Mouse (Mus musculus): ENCODE measurements around the gene Sec16b. TPM values are rescaled to one million over a fixed set of nuclear protein-coding genes. Genes with fewer than 3 reads are reported as not detected.

The Sec16b gene
- 1 to 10 TPM; 1.1 to 1.5 TPM for total RNA-seq (2021)
- long read RNA-seq, experiment 1, result 0 reads
- long read RNA-seq, experiment 2, full-length matches to known transcripts, result 1 of 1 reads
- long read RNA-seq, experiment 2, partial matches to known transcripts, result 0 of 1 reads
- long read RNA-seq, experiment 2, other reads (novel, unspliced or antisense), result 0 of 1 reads

DNA sequence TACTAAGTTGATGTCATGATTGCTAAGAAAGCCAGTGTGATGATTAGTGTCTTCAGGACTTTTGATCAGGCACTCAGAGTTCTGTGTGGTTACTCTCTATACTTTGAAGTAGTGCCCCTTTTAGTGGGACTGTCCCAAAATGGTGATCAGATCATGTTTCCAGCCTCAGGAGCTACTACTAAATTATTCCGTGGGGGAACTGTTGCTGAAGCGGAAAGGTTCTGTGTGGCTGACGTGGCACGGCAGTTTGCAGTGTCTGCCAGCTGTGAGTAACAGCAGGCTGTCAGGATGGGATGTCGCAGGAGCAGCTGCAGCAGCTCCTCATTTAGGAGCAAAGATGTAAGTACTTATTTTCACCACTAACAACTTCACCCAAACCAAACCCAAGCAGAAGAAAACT is at the start of gene Sec16b:
Sec16b (plus strand) TSS at position 207 of the 400 bp plus-strand sequence.
- DNase-seq, result peak; percentile 60 to 68
- intact Hi-C loops (cut with DNase I), result no loop called here

- intact Hi-C loops (cut with DNase I), result loop anchor here (2.0 to 10.0 kb wide), 2 partner anchors 79 to 543 kb away; no protein-coding TSS in a partner anchor
- no peak for DNase-seq
Observed at GRCm38 (mm10) chr1:157457789-157458188, 48.7 kb upstream of the Sec16b start.

- peak; percentile 89 to 91 for DNase-seq
- intact Hi-C loops (cut with DNase I), result loop anchor here (2.0 to 10.0 kb wide), 2 partner anchors 78 to 544 kb away; no protein-coding TSS in a partner anchor
Observed at GRCm38 (mm10) chr1:157458421-157459208, 47.9 kb upstream of the Sec16b start, which contains the start of gene Cryzl2. Gene Cryzl2 (plus strand): TSS chr1:157458577.

GRCm38 (mm10) chr1:157459904-157460303 is 46.6 kb upstream of the Sec16b start:
- no peak for DNase-seq
- intact Hi-C loops (cut with DNase I), result loop anchor here (2.0 to 10.0 kb wide), 4 partner anchors 77 to 545 kb away; no protein-coding TSS in a partner anchor

GRCm38 (mm10) chr1:157461276-157461675 is 45.3 kb upstream of the Sec16b start:
- intact Hi-C loops (cut with DNase I), result loop anchor here (2.0 to 5.0 kb wide), 2 partner anchors 162 to 379 kb away; no protein-coding TSS in a partner anchor
- DNase-seq, result no peak

DNA sequence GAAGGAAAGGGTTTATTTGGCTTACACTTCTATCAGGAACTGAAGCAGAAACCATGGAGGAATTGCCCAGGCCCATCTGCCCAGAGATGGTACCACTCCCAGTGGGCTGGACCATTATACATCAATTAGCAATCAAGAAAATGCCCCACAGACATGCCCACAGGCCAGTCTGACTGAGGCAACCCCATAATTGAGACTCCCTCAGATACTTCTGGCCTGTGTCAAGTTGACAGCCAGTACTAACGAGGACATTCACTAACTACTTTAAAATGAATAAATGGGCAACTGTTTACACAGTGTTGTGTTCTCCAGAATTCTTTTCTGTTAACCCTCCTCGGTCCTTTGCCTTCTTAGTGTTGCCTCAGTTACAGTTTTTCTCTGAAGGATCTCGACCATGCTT is 44.2 kb upstream of the Sec16b start:
- intact Hi-C loops (cut with DNase I), result loop anchor here (5.0 kb wide), 1 partner anchor 380 kb away; no protein-coding TSS in a partner anchor
- no peak for DNase-seq

DNA sequence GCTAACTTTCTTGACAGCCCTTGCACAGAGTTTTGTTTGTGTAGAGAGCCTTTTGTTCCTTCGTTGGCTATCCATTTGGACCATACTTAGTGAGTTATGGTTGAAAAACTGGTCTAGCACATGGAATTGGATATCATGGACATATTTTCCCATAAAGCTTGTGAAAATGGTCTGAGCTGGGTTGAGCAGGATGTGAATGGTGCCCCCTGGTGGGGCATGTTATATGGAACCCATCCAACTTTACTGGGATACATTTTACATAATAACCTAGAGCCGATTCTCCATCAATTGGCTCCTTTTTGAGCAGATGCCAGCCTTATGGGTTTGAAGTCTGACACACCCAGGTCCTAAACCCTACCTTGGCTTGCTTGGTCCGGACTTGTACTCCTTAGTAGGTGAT is 41.3 kb upstream of the Sec16b start:
- intact Hi-C loops (cut with DNase I), result no loop called here
- DNase-seq, result peak; percentile 58 to 69

GRCm38 (mm10) chr1:157467866-157468265 is 38.7 kb upstream of the Sec16b start:
- no peak for DNase-seq
- intact Hi-C loops (cut with DNase I), result no loop called here

DNA sequence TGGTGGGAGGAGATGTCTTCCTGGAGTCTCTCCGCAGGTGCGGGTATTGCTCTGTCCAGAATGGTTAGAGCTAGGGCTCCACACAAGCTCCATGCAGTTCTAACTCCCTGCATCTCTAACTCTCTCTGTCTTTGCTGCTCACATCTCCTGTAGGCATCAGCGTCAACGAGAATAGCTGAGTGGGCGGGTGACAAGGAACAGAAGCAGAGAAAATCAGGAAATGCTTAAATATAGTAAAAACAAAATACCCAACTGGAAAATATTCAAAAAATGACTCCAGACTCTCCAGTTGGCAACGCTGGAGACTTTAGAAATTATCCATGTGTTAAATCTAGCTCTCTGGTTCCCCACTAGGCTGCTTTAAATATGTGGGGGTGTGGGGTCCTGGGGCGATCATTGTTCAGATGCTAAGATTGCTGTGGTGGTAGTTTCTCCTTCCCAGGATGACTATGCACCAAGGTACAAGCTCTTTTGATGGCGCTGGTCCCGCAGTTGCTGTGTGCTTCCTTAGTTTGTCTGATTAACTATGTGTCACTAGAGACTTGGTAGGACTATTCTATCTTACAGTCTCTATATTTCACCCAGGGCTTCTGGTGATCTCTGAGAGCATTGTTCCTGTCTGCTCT is 35.7 kb upstream of the Sec16b start:
- intact Hi-C loops (cut with DNase I), result no loop called here
- DNase-seq, result no peak

DNA sequence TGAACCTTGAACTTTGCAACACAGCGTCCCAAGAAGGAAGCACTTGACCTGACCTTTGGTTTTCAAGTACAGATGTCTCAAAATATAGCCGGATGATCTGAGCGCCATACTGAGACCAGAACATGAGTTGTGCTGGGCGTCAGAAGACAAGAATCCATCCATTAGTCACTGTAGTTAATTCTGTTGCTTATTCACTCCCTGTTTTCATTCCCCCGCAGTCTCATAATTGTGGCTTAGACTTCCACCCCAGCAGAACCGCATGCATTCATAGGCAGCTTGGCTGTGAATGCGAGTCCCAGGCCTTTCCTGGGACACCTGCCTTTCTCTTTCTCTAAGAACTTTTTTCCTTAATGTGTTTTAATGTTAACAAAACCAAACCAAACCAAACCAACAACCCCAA is 33.8 kb upstream of the Sec16b start:
- no peak for DNase-seq
- intact Hi-C loops (cut with DNase I), result no loop called here

- DNase-seq, result no peak
Observed at GRCm38 (mm10) chr1:157474865-157475264, 31.7 kb upstream of the Sec16b start.

DNA sequence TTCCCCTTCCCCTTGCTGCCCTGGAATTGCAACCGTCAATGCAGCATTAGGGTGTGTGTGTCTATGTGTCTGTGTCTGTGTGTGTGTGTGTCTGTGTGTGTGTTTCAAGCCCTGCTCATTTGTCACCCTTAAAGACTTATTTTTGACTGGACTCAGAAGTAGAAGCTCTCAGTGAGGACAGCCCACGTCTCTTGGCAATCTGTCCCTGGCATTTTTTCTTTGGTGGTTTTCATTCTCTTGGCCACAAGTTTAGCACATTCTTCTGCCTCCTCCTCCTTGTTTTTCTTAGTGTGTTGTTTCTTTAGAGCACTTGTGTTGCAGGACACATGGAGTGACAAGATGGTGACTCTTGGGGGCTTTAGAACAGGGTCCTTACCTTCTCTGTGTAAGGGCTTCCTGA is 30.3 kb upstream of the Sec16b start:
- no peak for DNase-seq
- intact Hi-C loops (cut with DNase I), result no loop called here

More at GRCm38 (mm10) chr1:157474865-157475264, 31.7 kb upstream of the Sec16b start:
- intact Hi-C loops (cut with DNase I), result no loop called here

DNA sequence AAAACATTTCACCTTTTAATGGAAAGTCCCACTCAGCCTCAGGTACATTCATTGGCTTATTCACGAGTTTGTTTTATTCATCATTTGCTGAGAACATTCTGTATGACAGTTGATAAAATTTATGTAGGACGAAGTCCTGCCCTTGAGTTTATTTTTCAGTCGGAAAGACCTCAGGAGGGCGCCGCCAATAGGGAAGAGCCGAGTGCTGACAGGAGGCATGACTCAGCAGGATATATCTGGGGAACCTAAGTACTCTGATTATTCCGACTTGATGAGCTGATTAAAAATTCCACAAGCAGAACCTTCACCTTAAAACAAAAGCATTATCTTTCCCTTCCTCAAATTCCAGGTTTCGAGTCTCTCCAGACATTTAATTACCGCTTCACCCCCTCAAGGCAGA is 26.4 kb upstream of the Sec16b start:
- DNase-seq, result no peak
- intact Hi-C loops (cut with DNase I), result no loop called here

- intact Hi-C loops (cut with DNase I), result no loop called here
Observed at GRCm38 (mm10) chr1:157480901-157481300, 25.6 kb upstream of the Sec16b start.

GRCm38 (mm10) chr1:157481666-157482065 is 24.9 kb upstream of the Sec16b start:
- intact Hi-C loops (cut with DNase I), result no loop called here
- DNase-seq, result no peak

More at GRCm38 (mm10) chr1:157480901-157481300, 25.6 kb upstream of the Sec16b start:
- DNase-seq, result no peak

GRCm38 (mm10) chr1:157484161-157484560 is 22.4 kb upstream of the Sec16b start:
- intact Hi-C loops (cut with DNase I), result no loop called here
- DNase-seq, result no peak

GRCm38 (mm10) chr1:157500657-157501056 is 5.9 kb upstream of the Sec16b start:
- intact Hi-C loops (cut with DNase I), result no loop called here
- no peak for DNase-seq

DNA sequence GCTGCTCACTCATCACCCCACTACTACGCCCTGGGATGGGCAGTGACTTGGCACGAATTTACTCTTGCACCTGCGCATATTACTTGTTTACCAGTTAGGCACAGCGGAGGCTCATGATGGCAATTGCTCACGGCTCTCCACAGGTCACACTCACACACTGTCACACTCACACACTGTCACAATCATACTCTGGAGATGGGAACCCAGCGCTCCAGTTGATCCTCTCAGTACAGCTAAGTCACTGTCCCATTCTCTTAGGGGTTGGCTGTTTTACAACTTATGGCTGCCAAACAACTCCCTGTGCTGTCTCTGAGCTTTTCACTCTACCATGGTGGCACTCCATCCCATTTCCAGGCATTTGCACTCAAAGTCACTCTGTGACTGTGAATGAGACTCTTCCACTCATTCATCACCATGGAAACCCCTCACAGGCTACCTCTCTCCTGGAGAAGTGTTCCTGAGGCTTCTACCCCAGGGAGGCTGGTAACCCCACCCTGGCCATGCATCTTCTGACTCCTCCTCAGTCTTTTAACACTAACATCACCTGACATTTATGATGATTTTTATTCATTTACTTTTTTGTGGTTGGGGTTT is 5.1 kb upstream of the Sec16b start:
- intact Hi-C loops (cut with DNase I), result no loop called here
- DNase-seq, result no peak

- intact Hi-C loops (cut with DNase I), result no loop called here
- no peak for DNase-seq
Observed at GRCm38 (mm10) chr1:157503071-157503470, 3.5 kb upstream of the Sec16b start.

GRCm38 (mm10) chr1:157506995-157507595 is 567 bp downstream of the Sec16b start:
- intact Hi-C loops (cut with DNase I), result no loop called here
- DNase-seq, result peak in 1 of 2 experiments; percentile 19
